Mouse (Mus musculus) limb, embryonic 15.5 days (tissue): ENCODE measurements at regions not wholly inside any gene's neighbourhood (a gene's known extent, or its start where the extent isn't known, plus 50 kb on each side); places are given as distances from the start of the nearest gene placed in this dataset.

Experiments
- ATAC-seq: fragments of 200-750 bp; cut with Nextera tagmentation; 2 replicates; pipeline ENCODE4 v1.8.0; 2017; ENCODE audit warnings: low read depth, moderate TSS enrichment; ENCODE audit not compliant: insufficient number of reproducible peaks, low FRiP score, low TSS enrichment
- H3K27ac ChIP-seq: fragments of 300-500 bp; sonication (generic); 2 replicates; pipeline ENCODE4 v1.5.1; 2015; ENCODE audit warnings: moderate library complexity, mild to moderate bottlenecking, inconsistent platforms
- H3K27me3 ChIP-seq: fragments of 300-500 bp; sonication (generic); 2 replicates; pipeline ENCODE4 v1.6.1; 2015; ENCODE audit warnings: inconsistent platforms
- H3K36me3 ChIP-seq: fragments of 300-500 bp; sonication (generic); 2 replicates; pipeline ENCODE4 v1.6.1; 2015; ENCODE audit warnings: inconsistent platforms
- H3K4me1 ChIP-seq: fragments of 300-500 bp; sonication (generic); 2 replicates; pipeline ENCODE4 v1.6.1; 2015; ENCODE audit warnings: inconsistent platforms
- H3K4me2 ChIP-seq: fragments of 300-500 bp; sonication (generic); 2 replicates; pipeline ENCODE4 v1.6.1; 2015; ENCODE audit warnings: mild to moderate bottlenecking, inconsistent platforms
- H3K4me3 ChIP-seq: fragments of 300-500 bp; sonication (generic); 2 replicates; pipeline ENCODE4 v1.5.1; 2015; ENCODE audit warnings: mild to moderate bottlenecking, inconsistent platforms
- H3K9ac ChIP-seq: fragments of 300-500 bp; sonication (generic); 2 replicates; pipeline ENCODE4 v1.6.1; 2015; ENCODE audit warnings: inconsistent platforms
- H3K9me3 ChIP-seq: fragments of 300-500 bp; sonication (generic); 2 replicates; pipeline ENCODE4 v1.6.1; 2016; ENCODE audit warnings: inconsistent platforms
- WGBS: fragments of 180-500 bp; shearing (Covaris S2); methylation state at CpG from one replicate; pipeline ENCODE4 v1.1.7; 2015; 5-methylcytosine and 5-hydroxymethylcytosine counted together

DNA sequence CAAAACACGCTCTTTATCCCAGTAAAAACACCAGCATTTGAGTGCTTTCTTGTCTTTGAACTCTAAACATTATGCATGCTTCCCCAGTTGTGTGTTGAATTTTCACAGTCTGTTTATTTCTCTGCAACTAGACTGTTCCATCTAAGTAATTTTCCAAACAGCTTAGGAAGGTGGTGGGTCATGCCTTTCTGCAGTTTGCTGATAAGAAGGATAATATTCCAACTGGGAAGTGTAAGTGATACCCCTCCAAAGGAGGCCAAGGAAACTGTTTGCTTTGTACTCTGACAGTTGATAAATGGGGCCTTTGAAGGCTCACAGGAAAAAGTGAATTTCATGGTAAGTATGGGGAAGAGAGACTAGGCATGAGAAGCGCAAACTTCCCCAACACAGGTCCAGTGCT lies 1354.4 kb downstream of the Gsdmc2 start:
- no peak for ATAC-seq
- Histone ChIP-seq H3K9me3 (no peaks in the 10 kb centered on the region), H3K9ac (no peak overlapping the region), H3K4me2 (no peak overlapping the region), H3K36me3 (no peaks in the 10 kb centered on the region), H3K4me1 (no peaks in the 10 kb centered on the region), H3K4me3 (no peak overlapping the region), H3K27ac (no peak overlapping the region), H3K27me3 (no peaks in the 10 kb centered on the region)
- 82% methylated on average over 2 of the region's 2 CpGs for WGBS

GRCm38 (mm10) chr15:62486540-62486939 lies 1358.4 kb downstream of the Gsdmc2 start:
- Histone ChIP-seq H3K4me3 (no peak overlapping the region), H3K9me3 (no peaks in the 10 kb centered on the region), H3K4me2 (no peak overlapping the region), H3K4me1 (no peaks in the 10 kb centered on the region), H3K36me3 (no peaks in the 10 kb centered on the region), H3K9ac (no peak overlapping the region), H3K27ac (no peak overlapping the region), H3K27me3 (no peaks in the 10 kb centered on the region)
- WGBS = 42% methylated on average over 6 of the region's 6 CpGs
- ATAC-seq = no peak

GRCm38 (mm10) chr15:62484350-62484749 lies 1360.6 kb downstream of the Gsdmc2 start:
- Histone ChIP-seq H3K27me3 (no peaks in the 10 kb centered on the region), H3K4me2 (no peak overlapping the region), H3K27ac (no peak overlapping the region), H3K4me1 (no peaks in the 10 kb centered on the region), H3K9ac (no peak overlapping the region), H3K36me3 (no peaks in the 10 kb centered on the region), H3K4me3 (no peak overlapping the region), H3K9me3 (no peaks in the 10 kb centered on the region)
- no peak for ATAC-seq
- WGBS = 93% methylated on average over 3 of the region's 3 CpGs

- ATAC-seq = no peak
- Histone ChIP-seq H3K4me3 (no peak overlapping the region), H3K9ac (no peak overlapping the region), H3K9me3 (no peaks in the 10 kb centered on the region), H3K4me2 (no peak overlapping the region), H3K36me3 (no peaks in the 10 kb centered on the region), H3K27ac (no peak overlapping the region), H3K4me1 (no peaks in the 10 kb centered on the region), H3K27me3 (no peaks in the 10 kb centered on the region)
- 75% methylated on average over 1 of the region's 1 CpGs for WGBS
These were observed 1361.4 kb downstream of the Gsdmc2 start for GRCm38 (mm10) chr15:62483534-62483933.

- H3K36me3 ChIP-seq = no peaks in the 10 kb centered on the region
- no peak overlapping the region for H3K27ac ChIP-seq
- ATAC-seq = no peak
- H3K4me2 ChIP-seq = no peak overlapping the region
- no peak overlapping the region for H3K4me3 ChIP-seq
- no peaks in the 10 kb centered on the region for H3K4me1 ChIP-seq
- H3K27me3 ChIP-seq = no peaks in the 10 kb centered on the region
- 71% methylated on average over 7 of the region's 7 CpGs for WGBS
- no peak overlapping the region for H3K9ac ChIP-seq
- no peaks in the 10 kb centered on the region for H3K9me3 ChIP-seq
These were observed 1362.6 kb downstream of the Gsdmc2 start for GRCm38 (mm10) chr15:62482357-62482756.

DNA sequence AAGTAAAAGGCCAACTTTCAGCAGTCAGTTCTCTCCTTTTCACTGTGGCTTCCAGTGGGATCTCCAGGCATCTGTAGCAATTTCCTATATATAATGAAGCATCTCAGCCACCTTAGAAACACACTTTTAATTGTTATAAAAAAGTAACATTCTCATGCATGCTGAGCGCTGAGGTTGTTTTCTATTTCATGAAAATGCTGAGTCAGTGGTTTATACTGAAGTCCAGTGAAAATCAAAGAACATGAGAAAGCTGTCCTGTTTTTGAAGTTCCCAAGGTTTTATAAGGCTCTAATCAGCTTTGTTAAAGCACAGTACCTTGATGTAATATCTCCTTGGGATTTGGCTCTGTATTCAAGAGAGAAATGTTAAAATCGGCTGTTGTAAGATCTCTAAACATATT lies 1367.2 kb downstream of the Gsdmc2 start:
- Histone ChIP-seq H3K9ac (no peak overlapping the region), H3K4me1 (no peaks in the 10 kb centered on the region), H3K4me3 (no peak overlapping the region), H3K9me3 (no peaks in the 10 kb centered on the region), H3K27me3 (no peaks in the 10 kb centered on the region), H3K36me3 (no peaks in the 10 kb centered on the region), H3K4me2 (no peak overlapping the region), H3K27ac (no peak overlapping the region)
- WGBS = 82% methylated on average over 2 of the region's 2 CpGs
- ATAC-seq = no peak

- no peak for ATAC-seq
These were observed 1368.5 kb downstream of the Gsdmc2 start for GRCm38 (mm10) chr15:62476452-62476851.

GRCm38 (mm10) chr15:62470683-62471331 lies 1374.2 kb downstream of the Gsdmc2 start:
- Histone ChIP-seq H3K4me1 (no peaks in the 10 kb centered on the region), H3K36me3 (no peaks in the 10 kb centered on the region), H3K9me3 (no peaks in the 10 kb centered on the region), H3K9ac (no peak overlapping the region), H3K4me3 (no peak overlapping the region), H3K4me2 (no peak overlapping the region), H3K27ac (no peak overlapping the region), H3K27me3 (no peaks in the 10 kb centered on the region)
- WGBS = 69% methylated on average over 7 of the region's 7 CpGs
- no peak for ATAC-seq

More at GRCm38 (mm10) chr15:62476452-62476851, 1368.5 kb downstream of the Gsdmc2 start:
- Histone ChIP-seq H3K4me1 (no peaks in the 10 kb centered on the region), H3K4me3 (no peak overlapping the region), H3K27me3 (no peaks in the 10 kb centered on the region), H3K27ac (no peak overlapping the region), H3K9ac (no peak overlapping the region), H3K4me2 (no peak overlapping the region), H3K36me3 (no peaks in the 10 kb centered on the region), H3K9me3 (no peaks in the 10 kb centered on the region)
- 82% methylated on average over 4 of the region's 4 CpGs for WGBS

DNA sequence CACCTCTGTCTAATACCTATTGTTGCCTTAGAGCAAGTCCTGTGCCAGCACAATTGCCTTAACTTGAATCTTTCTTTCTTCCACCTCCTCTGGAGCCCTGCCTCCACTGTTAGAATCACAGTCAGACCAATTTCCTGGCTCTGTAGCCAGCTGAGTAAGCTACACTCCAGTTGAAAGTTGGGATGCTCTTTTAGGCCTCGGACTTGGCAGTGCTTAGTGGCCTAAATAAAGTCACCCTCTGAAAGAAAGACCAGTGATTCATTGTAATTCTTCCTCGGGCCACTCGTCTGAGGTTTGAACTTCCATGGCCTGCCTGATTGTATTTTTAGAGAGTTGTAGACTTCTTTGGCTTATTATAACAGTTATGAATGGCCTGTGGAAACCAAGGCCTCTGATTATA lies 1376.9 kb downstream of the Gsdmc2 start:
- Histone ChIP-seq H3K27ac (no peak overlapping the region), H3K4me2 (no peak overlapping the region), H3K9ac (no peak overlapping the region), H3K4me1 (no peaks in the 10 kb centered on the region), H3K27me3 (no peaks in the 10 kb centered on the region), H3K4me3 (no peak overlapping the region), H3K9me3 (no peaks in the 10 kb centered on the region), H3K36me3 (no peaks in the 10 kb centered on the region)
- 69% methylated on average over 3 of the region's 3 CpGs for WGBS
- ATAC-seq = no peak

GRCm38 (mm10) chr15:62466856-62467255 lies 1378.1 kb downstream of the Gsdmc2 start:
- H3K9me3 ChIP-seq = no peaks in the 10 kb centered on the region
- H3K4me2 ChIP-seq = no peak overlapping the region
- ATAC-seq = no peak
- H3K27me3 ChIP-seq = no peaks in the 10 kb centered on the region
- no peaks in the 10 kb centered on the region for H3K36me3 ChIP-seq
- no peak overlapping the region for H3K9ac ChIP-seq
- no peak overlapping the region for H3K27ac ChIP-seq
- no peaks in the 10 kb centered on the region for H3K4me1 ChIP-seq
- no peak overlapping the region for H3K4me3 ChIP-seq

DNA sequence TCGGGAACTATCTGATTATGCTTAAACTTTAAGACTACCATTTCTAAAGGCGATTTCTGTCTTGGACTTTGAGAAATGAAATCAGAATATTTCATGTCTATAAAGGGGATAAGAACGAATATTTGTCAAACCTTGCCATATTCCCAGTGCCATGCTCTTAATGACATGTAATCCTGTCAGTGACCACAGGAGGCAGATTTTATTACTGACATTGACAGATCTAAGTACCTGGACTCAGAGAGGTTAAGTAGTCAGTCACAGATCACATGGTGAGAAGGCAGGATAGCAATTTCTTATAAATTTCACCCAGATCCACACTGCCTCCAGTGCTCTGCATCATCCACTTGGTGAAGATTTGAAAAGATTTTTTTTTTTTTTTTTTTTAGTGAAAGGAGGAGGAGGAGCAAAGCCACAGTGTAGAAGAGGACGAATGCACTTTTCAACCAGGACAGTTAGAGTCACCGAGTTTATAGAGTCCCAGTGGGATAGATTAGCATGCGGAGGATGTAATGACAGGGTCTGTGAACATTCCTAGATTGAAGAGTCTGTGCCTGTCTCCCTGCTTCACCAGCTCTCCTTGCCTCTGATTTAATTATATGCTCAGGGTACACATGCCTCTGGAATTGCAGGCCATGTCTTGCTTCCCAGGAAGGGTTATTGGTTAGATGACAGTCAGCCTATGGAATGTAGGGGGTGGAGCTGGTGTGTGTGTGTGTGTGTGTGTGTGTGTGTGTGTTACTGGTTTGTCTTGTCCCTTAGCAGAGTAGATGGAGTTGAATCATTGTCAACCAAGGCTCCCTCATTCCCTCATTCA lies 1379.7 kb downstream of the Gsdmc2 start:
- 66% methylated on average over 6 of the region's 6 CpGs for WGBS
- no peak for ATAC-seq
- H3K4me3 ChIP-seq = no peak overlapping the region
- no peaks in the 10 kb centered on the region for H3K9me3 ChIP-seq
- H3K9ac ChIP-seq = no peak overlapping the region
- no peaks in the 10 kb centered on the region for H3K27me3 ChIP-seq
- H3K36me3 ChIP-seq = no peaks in the 10 kb centered on the region
- H3K4me1 ChIP-seq = peaks cover under 1% of the 10 kb centered on the region; the same call in 1 of the 2 replicates
- H3K4me2 ChIP-seq = no peak overlapping the region
- H3K27ac ChIP-seq = no peak overlapping the region

DNA sequence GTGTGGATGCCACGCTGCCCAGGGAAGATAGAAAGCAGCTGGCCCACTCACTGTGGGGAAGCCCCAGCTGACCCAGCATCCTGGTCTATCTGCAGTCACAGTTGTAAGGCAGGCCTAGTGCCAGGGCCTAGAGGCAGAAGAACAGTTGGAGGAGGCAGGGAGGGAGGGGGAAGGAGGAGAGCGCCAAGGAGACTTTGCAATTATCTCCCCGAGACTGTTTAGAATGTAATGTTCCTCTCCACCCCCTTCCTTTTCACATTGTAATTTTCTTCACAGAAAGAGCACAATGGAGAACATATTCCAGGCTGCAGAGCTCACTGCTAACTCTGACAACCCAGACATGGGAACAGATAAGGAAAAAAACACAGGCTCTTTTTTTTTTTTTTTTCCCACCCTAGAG lies 1382.3 kb downstream of the Gsdmc2 start:
- WGBS = 36% methylated on average over 3 of the region's 3 CpGs
- Histone ChIP-seq H3K9ac (no peak overlapping the region), H3K36me3 (no peaks in the 10 kb centered on the region), H3K4me2 (no peak overlapping the region), H3K27me3 (no peaks in the 10 kb centered on the region), H3K4me1 (peaks cover 2% of the 10 kb centered on the region; the same call in 1 of the 2 replicates), H3K27ac (no peak overlapping the region), H3K9me3 (no peaks in the 10 kb centered on the region), H3K4me3 (no peak overlapping the region)
- ATAC-seq = no peak
